Mouse (Mus musculus) forebrain, embryonic 12.5 days (tissue): ENCODE measurements around the gene Apon. TPM values are rescaled to one million over a fixed set of nuclear protein-coding genes. Genes with fewer than 3 reads are reported as not detected.
"Not testable (repeated sequence)": the region's sequence is repeated elsewhere in the genome, so short reads cannot be mapped to it uniquely, and the experiment has no call there.

Experiments used
- ATAC-seq: fragments of 200-750 bp; cut with Nextera tagmentation; 2 replicates; pipeline ENCODE4 v1.8.0; 2017; ENCODE audit warnings: moderate TSS enrichment; ENCODE audit not compliant: low FRiP score
- H3K27ac ChIP-seq: fragments of 300-500 bp; sonication (generic); 2 replicates; pipeline ENCODE4 v1.5.1; 2016; ENCODE audit warnings: mild to moderate bottlenecking
- H3K27me3 ChIP-seq: fragments of 300-500 bp; sonication (generic); 2 replicates; pipeline ENCODE4 v1.6.1; 2016; ENCODE audit warnings: mild to moderate bottlenecking
- H3K36me3 ChIP-seq: fragments of 300-500 bp; sonication (generic); replicated peaks from 2 replicates; pipeline ENCODE4 v1.6.1; 2016; ENCODE audit warnings: mild to moderate bottlenecking
- H3K4me1 ChIP-seq: fragments of 300-500 bp; sonication (generic); 2 replicates; pipeline ENCODE4 v1.6.1; 2016
- H3K4me2 ChIP-seq: fragments of 300-500 bp; sonication (generic); 2 replicates; pipeline ENCODE4 v1.6.1; 2016; ENCODE audit warnings: mild to moderate bottlenecking, moderate library complexity
- H3K4me3 ChIP-seq: fragments of 300-500 bp; sonication (generic); replicated peaks from 2 replicates; pipeline ENCODE4 v1.5.1; 2016; ENCODE audit warnings: mild to moderate bottlenecking
- H3K9ac ChIP-seq: fragments of 300-500 bp; sonication (generic); 2 replicates; pipeline ENCODE4 v1.6.1; 2016; ENCODE audit warnings: mild to moderate bottlenecking
- H3K9me3 ChIP-seq: fragments of 300-500 bp; sonication (generic); 2 replicates; pipeline ENCODE4 v1.6.1; 2016
- WGBS: fragments of 180-500 bp; shearing (Covaris S2); methylation state at CpG from one replicate; pipeline ENCODE4 v1.1.7; 2016; 5-methylcytosine and 5-hydroxymethylcytosine counted together
- polyA plus RNA-seq: library from polyadenylated mRNA; unstranded; fragments of >200 nt; fragmentation: Nextera tagmentation; extraction: Ambion mirVana; gene quantifications from 2 replicates; pipeline ENCODE4 v1.2.1, GENCODE M21; 2016

Gene Apon
- polyA plus RNA-seq, 1 experiment from 2014 or later = 0.54 TPM

DNA sequence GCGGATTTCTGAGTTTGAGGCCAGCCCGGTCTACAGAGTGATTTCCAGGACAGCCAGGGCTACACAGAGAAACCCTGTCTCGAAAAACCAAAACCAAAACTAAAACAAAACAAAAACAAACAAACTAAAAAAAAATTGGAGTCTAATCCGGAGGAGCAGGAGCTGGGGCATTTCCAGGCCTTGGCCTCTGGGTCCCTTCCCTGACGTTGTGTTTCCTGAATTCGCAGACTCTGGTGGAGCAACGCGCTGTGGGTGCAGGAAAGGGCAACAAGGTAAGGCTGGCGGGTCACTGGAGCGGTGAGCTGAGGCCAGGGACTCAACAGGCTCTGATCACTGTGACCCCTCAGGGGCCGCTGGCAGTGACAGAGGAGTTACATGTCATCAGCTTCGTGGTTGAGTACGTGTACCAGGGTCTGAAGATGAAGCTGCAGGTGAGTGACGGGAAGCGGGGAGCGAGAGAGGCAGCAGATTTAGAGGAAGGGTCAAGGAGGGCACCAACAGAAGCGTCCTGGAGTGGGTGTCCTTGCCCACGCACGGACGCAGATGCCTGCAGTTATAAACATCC, 29.1 kb downstream of the Apon start:
- WGBS = 88% methylated on average over 20 of the region's 20 CpGs
- no peak overlapping the region for H3K4me3 ChIP-seq
- no peak overlapping the region for H3K9ac ChIP-seq
- H3K27me3 ChIP-seq = no peaks in the 10 kb centered on the region
- H3K4me1 ChIP-seq = no peaks in the 10 kb centered on the region; the same call in 1 of the 2 replicates
- H3K4me2 ChIP-seq = no peak overlapping the region
- H3K9me3 ChIP-seq = no peaks in the 10 kb centered on the region
- H3K36me3 ChIP-seq = peaks cover 57% of the 10 kb centered on the region
- H3K27ac ChIP-seq = no peak overlapping the region
- ATAC-seq = no peak

GRCm38 (mm10) chr10:128283604-128284579, 30.0 kb downstream of the Apon start:
- Histone ChIP-seq H3K4me1 (no peaks in the 10 kb centered on the region; the same call in 1 of the 2 replicates), H3K4me2 (no peak overlapping the region), H3K36me3 (peaks cover 53% of the 10 kb centered on the region), H3K9ac (no peak overlapping the region), H3K4me3 (no peak overlapping the region), H3K9me3 (no peaks in the 10 kb centered on the region), H3K27ac (no peak overlapping the region), H3K27me3 (no peaks in the 10 kb centered on the region)
- 0 out of 2 replicates have a peak, but pooled peaks have one; percentile 49 for ATAC-seq
- WGBS = 67% methylated on average over 31 of the region's 31 CpGs

DNA sequence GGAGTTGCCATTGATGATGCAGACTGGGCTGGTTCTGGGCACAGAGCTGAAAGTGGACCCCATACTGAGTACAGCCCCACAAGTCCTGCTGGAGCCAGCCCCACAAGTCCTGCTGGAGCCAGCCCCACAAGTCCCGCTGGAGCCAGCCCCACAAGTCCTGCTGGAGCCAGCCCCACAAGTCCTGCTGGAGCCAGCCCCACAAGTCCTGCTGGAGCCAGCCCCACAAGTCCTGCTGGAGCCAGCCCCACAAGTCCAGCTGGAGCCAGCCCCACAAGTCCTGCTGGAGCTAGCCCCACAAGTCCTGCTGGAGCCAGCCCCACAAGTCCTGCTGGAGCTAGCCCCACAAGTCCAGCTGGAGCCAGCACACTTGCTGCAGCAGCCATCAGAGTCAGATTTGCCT, 36.7 kb downstream of the Apon start:
- WGBS = 75% methylated on average over 1 of the region's 1 CpGs
- not testable (repeated sequence) for H3K4me2 ChIP-seq, H3K4me3 ChIP-seq, H3K27me3 ChIP-seq, H3K27ac ChIP-seq, H3K4me1 ChIP-seq, H3K9ac ChIP-seq, H3K9me3 ChIP-seq, ATAC-seq
- peaks cover 29% of the 10 kb centered on the region for H3K36me3 ChIP-seq

GRCm38 (mm10) chr10:128296370-128297090, 42.6 kb downstream of the Apon start:
- Histone ChIP-seq H3K4me3 (no peak overlapping the region), H3K9me3 (no peaks in the 10 kb centered on the region), H3K27me3 (0 out of 2 replicates have a peak, but pooled peaks cover 3% of the 10 kb centered on the region), H3K27ac (no peak overlapping the region), H3K36me3 (peaks cover 11% of the 10 kb centered on the region; the same call in 1 of the 2 replicates), H3K4me1 (0 out of 2 replicates have a peak, but pooled peaks cover 6% of the 10 kb centered on the region), H3K4me2 (no peak overlapping the region), H3K9ac (no peak overlapping the region)
- WGBS = 69% methylated on average over 13 of the region's 13 CpGs
- ATAC-seq = no peak

- 77% methylated on average over 4 of the region's 4 CpGs for WGBS
- no peaks in the 10 kb centered on the region for H3K9me3 ChIP-seq
- no peak for ATAC-seq
- peaks cover 9% of the 10 kb centered on the region for H3K4me1 ChIP-seq
- H3K4me2 ChIP-seq = no peak overlapping the region
- H3K27ac ChIP-seq = no peak overlapping the region
- no peak overlapping the region for H3K9ac ChIP-seq
- H3K4me3 ChIP-seq = no peak overlapping the region
- 0 out of 2 replicates have a peak, but pooled peaks cover 6% of the 10 kb centered on the region for H3K36me3 ChIP-seq
- 0 out of 2 replicates have a peak, but pooled peaks cover 3% of the 10 kb centered on the region for H3K27me3 ChIP-seq
Measured at GRCm38 (mm10) chr10:128297221-128297620, 43.3 kb downstream of the Apon start.

- WGBS = 81% methylated on average over 11 of the region's 11 CpGs
- H3K4me3 ChIP-seq = no peak overlapping the region
- H3K36me3 ChIP-seq = 0 out of 2 replicates have a peak, but pooled peaks cover 2% of the 10 kb centered on the region
- H3K27ac ChIP-seq = no peak overlapping the region
- H3K4me2 ChIP-seq = no peak overlapping the region
- peaks cover 13% of the 10 kb centered on the region for H3K4me1 ChIP-seq
- no peak overlapping the region for H3K9ac ChIP-seq
- H3K27me3 ChIP-seq = 0 out of 2 replicates have a peak, but pooled peaks cover 3% of the 10 kb centered on the region
- no peaks in the 10 kb centered on the region for H3K9me3 ChIP-seq
- no peak for ATAC-seq
Measured at GRCm38 (mm10) chr10:128297622-128298021, 43.7 kb downstream of the Apon start.

- H3K4me2 ChIP-seq = no peak overlapping the region
- no peak overlapping the region for H3K27ac ChIP-seq
- no peak for ATAC-seq
- H3K9ac ChIP-seq = no peak overlapping the region
- 0 out of 2 replicates have a peak, but pooled peaks cover 3% of the 10 kb centered on the region for H3K27me3 ChIP-seq
- WGBS = 80% methylated on average over 6 of the region's 6 CpGs
- H3K4me3 ChIP-seq = no peak overlapping the region
- H3K4me1 ChIP-seq = peaks cover 13% of the 10 kb centered on the region
- H3K9me3 ChIP-seq = no peaks in the 10 kb centered on the region
- H3K36me3 ChIP-seq = no peaks in the 10 kb centered on the region
Measured at GRCm38 (mm10) chr10:128298243-128298642, 44.3 kb downstream of the Apon start.

DNA sequence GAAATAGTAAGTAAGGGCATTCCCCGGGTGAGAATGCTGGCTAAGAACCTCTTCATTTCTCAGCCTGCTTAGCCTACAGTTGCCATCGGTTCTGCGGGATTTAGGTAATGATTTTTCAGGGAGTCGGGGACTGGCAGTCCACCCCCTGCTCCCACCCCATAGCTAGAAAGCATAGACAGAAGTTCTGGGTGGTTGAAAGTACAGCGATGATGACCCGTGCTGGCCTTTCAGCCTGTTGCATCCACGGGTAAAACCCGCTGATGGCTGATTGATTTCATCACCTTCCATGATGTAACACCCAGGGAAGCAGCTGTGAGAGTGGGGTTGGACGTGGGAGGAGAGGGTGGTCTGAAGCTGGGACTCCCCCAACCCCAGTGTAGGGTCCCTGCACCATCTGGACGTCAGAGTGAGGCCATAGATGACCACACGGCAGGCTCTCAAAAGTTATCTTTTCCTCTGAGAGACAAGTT, 44.8 kb downstream of the Apon start, which contains the start of gene Il23a:
TSS of gene Il23a (minus strand) at position 51 of the 470 bp plus-strand sequence.
- Histone ChIP-seq H3K27me3 (0 out of 2 replicates have a peak, but pooled peaks cover 3% of the 10 kb centered on the region), H3K4me1 (peaks cover 14% of the 10 kb centered on the region), H3K4me3 (no peak within 1 kb of the TSS), H3K4me2 (no peak within 1 kb of the TSS), H3K9ac (no peak within 1 kb of the TSS), H3K27ac (no peak within 1 kb of the TSS), H3K9me3 (no peaks in the 10 kb centered on the region), H3K36me3 (no peaks in the 10 kb centered on the region)
- 85% methylated on average over 11 of the region's 11 CpGs for WGBS
- ATAC-seq = no peak

DNA sequence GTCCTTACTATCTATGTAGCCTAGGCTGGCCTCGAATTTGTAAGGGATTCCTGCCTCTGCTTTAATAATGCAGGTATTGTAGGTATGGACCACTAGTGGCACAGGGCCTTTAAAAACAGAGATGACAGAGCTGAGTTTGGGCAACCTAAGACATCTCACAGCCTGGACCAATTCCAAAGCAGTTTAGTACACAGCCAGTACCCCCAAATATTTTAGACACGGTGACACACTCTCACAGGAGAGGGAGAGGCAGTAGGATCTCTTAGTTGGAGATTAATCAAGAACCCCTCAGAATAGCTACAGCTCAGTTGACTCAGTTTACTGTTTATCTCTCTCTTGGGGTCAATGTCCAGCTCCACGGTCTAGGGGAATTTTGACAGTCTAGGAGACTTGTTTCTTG, 48.5 kb downstream of the Apon start:
- H3K9me3 ChIP-seq = no peaks in the 10 kb centered on the region
- peak overlapping the region; percentile 71 for H3K9ac ChIP-seq
- peak overlapping the region; percentile 54 for H3K4me3 ChIP-seq
- H3K27ac ChIP-seq = peak overlapping the region; percentile 93
- peaks cover 19% of the 10 kb centered on the region for H3K4me1 ChIP-seq
- 44% methylated on average over 3 of the region's 3 CpGs for WGBS
- H3K36me3 ChIP-seq = no peaks in the 10 kb centered on the region
- peak overlapping the region; percentile 73 for H3K4me2 ChIP-seq
- ATAC-seq = no peak
- 0 out of 2 replicates have a peak, but pooled peaks cover 3% of the 10 kb centered on the region for H3K27me3 ChIP-seq

GRCm38 (mm10) chr10:128302785-128303125, 48.9 kb downstream of the Apon start:
- H3K4me2 ChIP-seq = peak overlapping the region; percentile 73
- under 1% methylated on average over 9 of the region's 9 CpGs for WGBS
- H3K27me3 ChIP-seq = 0 out of 2 replicates have a peak, but pooled peaks cover 3% of the 10 kb centered on the region

GRCm38 (mm10) chr10:128303126-128304021, 49.5 kb downstream of the Apon start, which contains the start of gene Pan2:
Gene Pan2 (plus strand): TSS chr10:128303335.
- Histone ChIP-seq H3K36me3 (peaks cover 6% of the 10 kb centered on the region), H3K4me3 (peak within 1 kb of the TSS; percentile 54), H3K4me2 (peak within 1 kb of the TSS; percentile 73), H3K27ac (peak within 1 kb of the TSS; percentile 93), H3K27me3 (0 out of 2 replicates have a peak, but pooled peaks cover 3% of the 10 kb centered on the region), H3K9me3 (no peaks in the 10 kb centered on the region), H3K9ac (peak within 1 kb of the TSS; percentile 71), H3K4me1 (peaks cover 19% of the 10 kb centered on the region)
- 2% methylated on average over 37 of the region's 37 CpGs for WGBS
- peak; percentile 99 for ATAC-seq

More at GRCm38 (mm10) chr10:128302785-128303125, 48.9 kb downstream of the Apon start:
- Histone ChIP-seq H3K4me1 (peaks cover 19% of the 10 kb centered on the region), H3K4me3 (peak overlapping the region; percentile 54), H3K27ac (peak overlapping the region; percentile 93), H3K9ac (peak overlapping the region; percentile 71), H3K36me3 (no peaks in the 10 kb centered on the region), H3K9me3 (no peaks in the 10 kb centered on the region)
- ATAC-seq = peak; percentile 53
